Mouse (Mus musculus): ENCODE measurements at regions not wholly inside any gene's neighbourhood (a gene's known extent, or its start where the extent isn't known, plus 50 kb on each side); places are given as distances from the start of the nearest gene placed in this dataset.

DNA sequence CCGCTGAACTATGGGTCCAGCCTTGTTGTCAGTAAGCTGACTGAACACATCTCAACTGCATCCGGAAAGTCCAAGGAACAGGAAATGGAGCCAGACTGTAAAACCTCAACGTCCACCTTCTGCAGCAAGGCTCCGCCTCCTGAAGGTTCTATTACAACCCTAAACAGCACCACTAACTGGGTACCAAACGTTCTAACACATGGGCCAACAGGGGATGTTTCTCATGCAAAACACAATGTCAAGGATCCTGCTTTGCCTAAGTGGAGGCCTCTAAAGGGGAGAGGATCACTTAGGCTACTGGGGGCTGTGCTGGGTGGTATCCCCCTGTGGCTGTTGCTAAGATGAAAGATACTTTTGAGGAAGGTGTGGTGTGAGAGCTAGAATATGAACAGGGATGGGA, 51.0 kb upstream of the Stt3b start:
- DNase-seq: no peak

DNA sequence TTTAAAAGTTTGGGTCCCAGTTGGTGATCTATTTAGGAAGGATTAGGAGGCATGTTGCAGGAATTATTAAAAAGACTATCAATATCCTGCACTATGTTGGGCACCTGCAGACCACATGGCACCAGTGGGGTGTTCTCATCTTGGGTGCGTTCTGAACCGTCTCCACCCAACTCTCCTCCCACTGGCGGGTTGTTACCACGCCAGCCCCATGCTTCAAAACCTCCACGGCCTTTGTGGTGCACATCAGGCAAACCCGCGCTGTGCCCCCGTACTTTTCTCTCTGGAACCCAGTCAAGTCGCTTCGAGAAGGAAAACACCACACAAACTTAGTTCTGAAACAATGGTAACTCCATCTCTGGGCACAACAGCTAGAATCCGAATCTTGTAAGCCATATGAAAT, 51.7 kb upstream of the Stt3b start:
- no peak for DNase-seq

GRCm38 (mm10) chr9:115362486-115362885, 52.3 kb upstream of the Stt3b start:
- no peak for DNase-seq

DNA sequence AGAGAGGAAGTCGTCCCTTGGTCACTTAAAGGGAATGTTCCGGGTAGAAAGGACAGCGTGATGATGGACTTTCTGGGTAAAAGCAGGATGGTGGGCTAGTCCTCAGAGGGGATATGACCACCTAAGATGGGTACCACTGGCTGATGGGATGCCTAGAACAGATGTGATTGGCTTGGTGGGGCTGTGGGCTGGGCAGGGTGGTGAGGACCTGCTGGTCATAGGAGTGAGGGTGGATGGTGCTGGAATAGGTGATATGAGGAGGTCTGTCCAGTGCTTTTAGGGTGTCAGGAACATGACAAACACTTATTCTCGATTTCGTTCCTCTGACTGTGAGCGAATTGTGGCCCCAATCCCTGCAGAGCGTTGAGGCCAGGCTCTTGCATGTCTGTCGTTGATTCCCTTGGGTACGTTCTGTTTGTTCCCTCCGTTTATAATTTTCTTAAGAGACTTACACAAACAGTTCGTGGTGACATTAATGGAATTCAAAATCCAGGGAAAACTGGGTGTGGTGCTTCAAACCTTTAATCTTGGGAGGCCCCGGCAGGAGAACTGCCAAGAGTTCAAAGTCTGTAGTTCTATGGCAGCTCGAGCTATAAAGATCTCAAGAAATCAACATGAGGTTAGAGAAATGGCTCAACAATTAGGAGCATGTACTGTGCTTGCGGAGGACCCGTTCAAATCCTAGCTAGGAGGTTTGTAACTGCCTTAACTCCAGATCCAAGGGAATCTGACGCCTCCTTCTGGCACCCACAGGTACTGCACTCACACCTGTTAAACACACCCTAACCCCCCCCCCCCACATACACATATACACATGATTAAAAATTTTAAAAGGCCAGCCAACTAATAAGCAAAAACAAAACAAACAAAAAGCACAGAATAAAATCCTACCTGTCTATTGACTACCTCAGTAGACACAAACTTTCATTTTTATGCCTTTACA, 55.0 kb upstream of the Stt3b start:
- DNase-seq: no peak

- DNase-seq: no peak
Observed at GRCm38 (mm10) chr9:115367808-115368207, 57.6 kb upstream of the Stt3b start.

DNA sequence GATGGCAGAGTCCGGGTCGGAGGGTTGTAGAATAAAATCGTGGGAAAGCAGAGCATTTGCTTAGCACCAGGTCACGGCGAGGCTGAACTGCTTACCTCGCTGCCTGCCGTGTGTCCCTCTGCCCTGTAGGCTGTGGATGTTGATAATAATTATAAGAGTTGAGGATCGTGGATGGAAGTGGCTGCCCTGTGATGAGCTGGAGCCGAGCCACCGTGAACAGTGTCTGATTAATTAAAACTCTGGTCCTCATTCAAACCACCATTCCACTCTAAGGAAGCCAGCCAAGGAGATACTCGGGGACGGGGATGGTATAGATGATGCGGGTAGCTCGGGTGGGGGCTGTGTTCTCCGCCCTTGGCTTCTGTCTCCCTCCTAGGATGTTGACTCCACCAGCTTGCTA, 70.1 kb upstream of the Stt3b start:
- DNase-seq: no peak

DNA sequence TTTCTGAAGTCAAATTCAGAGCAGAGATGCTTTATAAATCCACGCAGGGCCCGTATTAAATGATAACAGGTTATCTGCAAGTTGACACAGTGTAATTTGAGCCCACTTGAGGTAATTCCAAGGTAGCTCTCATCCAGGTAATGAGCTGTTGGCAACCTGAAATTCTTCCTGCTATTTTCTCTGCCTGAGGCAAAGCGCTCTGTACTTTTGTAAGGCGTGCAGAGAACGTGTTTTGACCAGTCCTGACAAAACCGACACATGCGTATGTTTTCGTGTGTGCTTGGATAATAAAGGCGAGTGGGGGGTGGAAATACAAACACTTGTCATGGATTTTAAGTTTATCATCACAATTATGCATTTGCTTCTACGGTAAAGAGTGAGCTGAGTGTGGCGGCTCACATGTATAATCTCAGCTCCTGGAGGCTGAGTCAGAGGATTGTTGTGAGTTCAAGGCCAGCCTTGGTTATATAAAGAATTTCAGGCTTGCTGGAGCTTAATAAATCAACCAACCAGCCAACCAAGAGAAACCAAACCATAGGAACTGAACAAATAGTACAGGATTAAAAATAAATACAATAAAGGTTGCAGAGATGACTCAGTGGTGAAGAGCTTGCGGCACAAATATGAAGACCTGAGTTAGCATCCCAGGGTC, 72.7 kb upstream of the Stt3b start:
- no peak for DNase-seq

DNA sequence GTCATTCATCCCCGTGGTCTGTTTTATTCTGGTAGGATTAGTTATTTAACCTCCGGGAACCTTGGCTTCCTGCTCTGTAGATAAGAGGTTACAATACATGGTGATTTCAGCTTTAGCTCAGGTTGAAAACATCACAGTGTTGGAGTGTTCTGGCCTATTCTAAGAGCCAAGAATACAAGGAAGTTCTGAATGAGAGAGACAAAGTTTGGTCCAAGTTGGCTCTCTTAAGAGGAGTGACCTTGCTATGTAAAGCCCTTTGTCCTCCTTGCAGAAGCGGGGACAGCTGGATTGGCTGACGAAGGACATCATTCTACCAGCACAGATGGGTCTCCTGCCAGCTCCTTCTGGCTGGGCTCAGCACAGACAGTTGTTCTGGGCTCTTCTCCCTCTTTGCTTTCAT, 73.7 kb upstream of the Stt3b start:
- no peak for DNase-seq

DNA sequence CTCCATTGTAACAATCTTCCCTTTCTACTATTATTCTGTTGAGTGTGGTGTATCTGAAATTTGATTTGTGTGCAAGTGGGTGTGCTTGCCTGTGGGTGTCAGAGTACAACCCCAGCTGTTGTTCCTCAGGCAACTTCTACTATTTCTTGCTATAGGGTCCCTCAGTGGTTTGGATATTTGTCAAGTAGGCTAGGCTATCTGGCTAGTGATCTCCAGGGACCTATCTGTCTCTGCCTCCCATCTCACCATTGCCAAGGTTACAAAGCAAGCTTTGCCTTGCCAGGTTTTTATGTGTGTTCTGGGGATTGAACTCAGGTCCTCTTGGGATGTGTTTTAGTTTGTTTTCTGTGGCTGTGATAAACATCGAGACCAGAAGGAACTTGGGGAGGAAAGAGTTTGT, 74.1 kb upstream of the Stt3b start:
- DNase-seq: no peak

- no peak for DNase-seq
Observed at GRCm38 (mm10) chr9:115387471-115388360, 77.5 kb upstream of the Stt3b start.

GRCm38 (mm10) chr9:115388361-115388759, 78.1 kb upstream of the Stt3b start:
- DNase-seq: no peak

DNA sequence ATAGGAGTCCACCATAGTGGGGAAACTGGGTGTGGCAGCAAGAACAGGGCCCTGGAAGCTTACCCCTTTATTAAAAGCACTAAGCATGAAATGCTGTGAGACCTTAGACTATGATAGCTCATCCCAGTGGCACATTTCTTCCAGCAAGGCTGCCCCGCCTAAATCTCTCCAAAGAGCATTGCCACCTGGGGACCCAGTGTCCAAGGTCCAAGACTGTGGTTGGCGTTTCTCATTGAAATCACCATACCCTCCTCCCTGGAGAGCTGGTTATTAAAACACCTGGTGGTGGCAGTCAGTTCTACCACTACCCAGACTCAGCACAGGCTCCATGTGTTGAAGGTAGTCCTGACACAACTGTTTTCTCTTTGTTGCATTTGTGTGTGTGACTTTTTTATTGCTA, 78.9 kb upstream of the Stt3b start:
- DNase-seq: no peak

DNA sequence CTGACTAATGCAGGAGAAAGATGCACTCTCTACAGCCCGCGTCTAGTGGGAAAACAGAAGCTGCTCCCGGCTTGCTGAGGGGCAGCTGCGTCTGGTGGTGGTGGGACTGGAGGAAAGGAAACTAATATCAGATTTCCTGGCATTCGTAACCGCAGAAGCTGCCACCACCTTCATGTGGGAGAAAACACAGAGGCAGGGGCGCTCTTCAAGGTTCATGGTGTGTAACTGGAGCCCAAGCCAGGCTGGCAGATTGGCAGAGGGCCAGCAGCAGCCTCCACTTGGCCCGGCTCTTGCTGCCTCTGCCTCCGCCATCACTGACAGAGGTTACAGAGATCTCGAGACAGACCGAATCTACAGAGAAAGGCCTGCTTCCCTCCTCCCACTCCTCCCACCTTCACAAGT, 80.7 kb upstream of the Stt3b start:
- DNase-seq: no peak

GRCm38 (mm10) chr9:115395511-115395910, 85.3 kb upstream of the Stt3b start:
- no peak for DNase-seq

DNA sequence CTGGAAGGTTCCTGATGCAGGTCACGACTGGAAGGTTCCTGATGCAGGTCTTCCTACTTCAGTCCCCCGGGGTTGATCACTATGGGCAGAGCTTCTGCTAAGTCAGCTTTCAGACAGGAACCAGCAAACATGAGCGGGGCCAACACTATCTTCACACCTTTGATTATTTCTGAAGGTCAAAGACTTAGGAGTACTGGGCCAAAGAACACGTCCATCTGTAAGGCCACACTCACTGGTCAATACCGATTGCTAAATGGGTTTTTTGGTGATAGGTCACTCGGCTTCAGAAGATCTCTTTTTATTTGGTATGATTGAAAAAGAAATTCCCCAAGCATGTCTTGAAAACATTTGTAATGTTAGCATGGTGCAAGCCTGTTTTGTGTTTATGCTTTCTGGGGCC, 90.2 kb upstream of the Stt3b start:
- DNase-seq: no peak

DNA sequence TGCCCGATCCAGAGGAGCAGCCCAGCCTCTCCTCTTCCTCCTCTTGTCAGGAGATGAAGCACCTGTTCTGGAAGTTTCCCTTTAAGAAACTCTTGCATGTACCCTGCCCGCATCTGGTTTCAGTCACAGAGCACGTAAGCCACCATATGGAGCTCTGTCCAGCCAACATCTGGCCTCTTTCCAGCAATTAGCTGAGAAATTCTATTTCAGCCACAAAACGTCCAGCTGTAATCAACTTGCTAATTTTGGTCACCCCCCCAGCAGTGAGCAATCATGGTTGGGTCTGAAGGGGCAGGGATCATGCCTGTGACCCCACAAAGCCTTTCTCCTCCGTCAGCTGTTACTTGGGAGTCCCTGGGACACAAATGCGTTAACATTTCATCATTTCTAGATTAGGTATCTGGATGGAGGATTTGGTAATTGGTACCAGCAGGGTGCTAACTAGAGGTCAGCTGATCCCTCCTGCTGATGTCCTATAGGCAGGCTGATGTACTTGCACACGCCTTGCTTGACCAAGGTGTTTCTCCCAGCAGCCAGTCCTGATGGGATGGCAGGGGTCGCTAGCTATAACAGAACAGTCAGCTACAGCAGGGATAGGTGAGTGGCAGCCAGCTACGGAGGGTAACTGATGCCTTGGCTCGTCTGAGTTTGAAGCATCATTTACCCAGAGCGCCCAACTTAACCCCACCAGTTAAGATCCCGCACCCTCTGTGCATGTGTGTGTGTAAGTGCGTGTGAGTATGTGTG, 91.4 kb upstream of the Stt3b start:
- DNase-seq: no peak

DNA sequence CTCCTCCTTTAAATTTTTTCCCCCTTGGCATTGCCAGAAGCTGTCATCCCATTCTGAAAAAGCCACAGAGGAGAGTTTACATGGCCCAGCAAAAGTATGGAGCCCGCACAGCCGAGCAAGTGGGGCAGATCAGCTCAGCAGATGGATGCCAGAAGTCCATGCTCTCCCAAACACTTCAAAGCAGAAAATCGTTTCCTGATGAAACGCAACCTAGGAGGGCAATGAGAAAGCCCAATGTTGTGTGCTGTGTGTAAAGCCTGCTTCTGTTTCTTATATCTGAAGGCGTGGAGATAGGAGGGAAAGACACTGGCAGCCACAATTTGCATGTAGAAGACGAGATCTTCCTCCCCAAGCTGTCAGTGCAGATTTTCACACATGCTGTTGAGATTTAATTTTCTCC, 92.4 kb upstream of the Stt3b start:
- no peak for DNase-seq

DNA sequence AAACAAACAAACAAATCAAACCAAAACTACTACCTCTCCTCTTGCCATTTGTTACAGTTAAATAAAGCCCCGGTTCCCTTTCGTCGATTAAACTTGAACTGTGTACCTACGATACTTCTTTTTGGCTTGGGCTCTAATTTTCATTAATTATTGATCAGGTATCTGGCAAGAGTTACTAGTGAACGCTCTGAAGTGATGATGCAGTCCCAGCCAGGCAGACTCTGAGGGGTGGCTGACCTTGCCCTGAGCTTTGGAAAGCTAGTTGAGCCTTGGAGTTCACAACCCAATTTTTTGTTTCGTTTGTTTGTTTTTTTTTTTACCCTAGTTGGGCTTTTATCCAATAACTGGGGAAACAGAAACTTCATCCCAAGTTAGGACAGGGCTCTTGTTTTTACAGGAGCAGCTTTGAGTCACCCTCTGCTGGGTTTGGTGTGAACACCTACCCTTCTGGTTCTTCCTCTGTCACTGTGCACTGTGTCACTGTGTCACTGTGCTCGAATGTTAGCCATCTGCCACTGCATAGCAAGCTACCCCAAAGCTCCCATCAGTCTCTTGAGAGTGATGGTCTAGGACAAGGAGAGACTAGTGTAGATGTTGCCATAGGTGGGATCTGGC, 93.2 kb upstream of the Stt3b start:
- DNase-seq: no peak

GRCm38 (mm10) chr9:115407901-115408470, 97.8 kb upstream of the Stt3b start:
- no peak for DNase-seq

- DNase-seq: no peak
Observed at GRCm38 (mm10) chr9:115408886-115409285, 98.7 kb upstream of the Stt3b start.

DNA sequence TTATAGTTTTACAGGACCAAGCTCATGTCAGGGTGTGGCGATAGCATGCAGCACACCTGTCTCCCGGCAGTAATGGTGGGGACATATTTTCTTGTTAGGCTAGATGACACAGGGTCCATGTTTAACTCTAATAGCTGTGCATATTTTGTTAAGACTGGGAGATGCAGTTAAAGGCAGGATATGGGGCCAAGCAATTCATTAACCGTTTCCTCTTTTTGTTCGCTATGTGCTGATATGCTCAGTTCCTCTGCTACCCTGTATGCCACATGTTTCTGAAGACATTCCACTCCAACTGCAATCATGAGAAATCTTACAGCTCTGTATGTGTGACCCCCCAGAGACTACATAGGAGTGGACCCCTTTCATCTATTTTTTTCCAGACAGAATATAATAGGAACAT, 104.0 kb upstream of the Stt3b start:
- DNase-seq: no peak

DNA sequence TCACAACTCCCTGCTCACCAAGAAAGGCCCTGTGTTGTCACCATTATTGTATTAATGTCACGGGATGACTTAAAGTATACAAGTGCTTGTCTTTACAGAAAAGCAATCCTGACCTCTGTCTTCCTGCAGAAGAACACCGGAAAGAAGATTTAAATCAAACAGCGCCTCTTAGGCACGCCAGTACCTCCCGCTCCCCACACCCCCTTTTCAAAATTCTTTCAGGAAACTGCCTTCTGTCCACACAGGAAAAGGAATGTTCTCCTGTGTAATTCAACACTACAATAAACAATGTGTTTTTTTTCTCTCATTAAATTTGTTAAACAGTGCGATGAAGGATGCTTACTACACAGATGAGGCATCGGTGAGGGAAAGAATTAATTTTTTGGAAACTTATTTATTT, 112.6 kb upstream of the Stt3b start:
- no peak for DNase-seq
